Mouse (Mus musculus) ES-Bruce4 (cell line): ENCODE data around the gene Dynlt1f. TPM values are rescaled to one million over a fixed set of nuclear protein-coding genes. Genes with fewer than 3 reads are reported as not detected.

Experiments
- polyA plus RNA-seq: library from polyadenylated mRNA; stranded (reverse); fragments of >200 nt; gene quantifications from 2 replicates; pipeline ENCODE4 v1.2.4, GENCODE M21; 2011; ENCODE audit warnings: low read depth; ENCODE audit not compliant: missing spikeins, insufficient read depth, insufficient read length

Gene Dynlt1f
- polyA plus RNA-seq, 1 experiment = 168 TPM

Other genes with a start within 250 kb of the Dynlt1f start
- 226 and 249 TPM in 2 replicates for gene Dynlt1b, start 225.8 kb downstream of the Dynlt1f start, polyA plus RNA-seq
- gene Dynlt1c, start 54.2 kb downstream of the Dynlt1f start, polyA plus RNA-seq = 26.1 and 28.0 TPM in 2 replicates
- gene Sytl3, start 3.2 kb upstream of the Dynlt1f start, polyA plus RNA-seq = 0.45 TPM in 1 of 2 replicates, not detected in the other
- 163 and 168 TPM in 2 replicates for gene Ezr, start 126.9 kb upstream of the Dynlt1f start, polyA plus RNA-seq